Mouse (Mus musculus) CH12.LX (cell line): Measurements from ENCODE around the gene Akr1cl. TPM values are rescaled to one million over a fixed set of nuclear protein-coding genes. Genes with fewer than 3 reads are reported as not detected.

Source experiments
- DNase-seq: peaks from one replicate; pipeline ENCODE4 v3.0.0-alpha.2; 2013; ENCODE audit errors: extremely low read depth
- H3K27ac ChIP-seq: 2 replicates; pipeline ENCODE4 v1.5.1; 2012; ENCODE audit warnings: low read depth, mild to moderate bottlenecking, control low read depth, moderate library complexity; ENCODE audit not compliant: insufficient read depth
- H3K27me3 ChIP-seq: replicated peaks from 2 replicates; pipeline ENCODE3; 2012; ENCODE audit warnings: inconsistent platforms
- H3K36me3 ChIP-seq, 2 experiments: replicated peaks in 1 of 2; 2 replicates each; pipeline versions ENCODE3 to v1.6.1; 2012; ENCODE audit warnings: inconsistent platforms in 1 of 2, low read length in 1 of 2, mild to moderate bottlenecking in 1 of 2, mixed read lengths in 1 of 2, moderate library complexity in 1 of 2; ENCODE audit not compliant: control insufficient read depth in 1 of 2, insufficient read depth in 1 of 2
- H3K4me1 ChIP-seq, 2 experiments: 2 replicates each; pipeline ENCODE4 v1.6.1; 2012; ENCODE audit warnings: inconsistent platforms in 1 of 2, moderate library complexity in 1 of 2; ENCODE audit not compliant: insufficient read depth in 2 of 2, control insufficient read depth in 1 of 2
- H3K4me2 ChIP-seq: 2 replicates; pipeline ENCODE4 v1.6.1; 2012; ENCODE audit warnings: low read depth, mild to moderate bottlenecking, control low read depth; ENCODE audit not compliant: poor library complexity, insufficient read depth, severe bottlenecking
- H3K4me3 ChIP-seq, 3 experiments: fragments of 150-350 bp in 1 of 3; sonication (generic) in 1 of 3; replicated peaks in 1 of 3; 2 replicates each; pipeline versions ENCODE3 to v1.5.1; 2011 to 2012; ENCODE audit warnings: low read depth in 2 of 3, low read length in 2 of 3, mild to moderate bottlenecking in 2 of 3, moderate library complexity in 2 of 3, control low read depth in 1 of 3, improper control_type of control experiment in 1 of 3, inconsistent platforms in 1 of 3, mixed read lengths in 1 of 3; ENCODE audit not compliant: poor library complexity in 1 of 3
- H3K79me2 ChIP-seq: replicated peaks from 2 replicates; pipeline ENCODE4 v1.6.1; 2012; ENCODE audit warnings: mild to moderate bottlenecking, moderate library complexity; ENCODE audit not compliant: control insufficient read depth, poor library complexity, insufficient read depth, severe bottlenecking; ENCODE audit errors: extremely low read depth
- H3K9ac ChIP-seq: 2 replicates; pipeline ENCODE4 v1.6.1; 2012; ENCODE audit warnings: low read depth, mild to moderate bottlenecking, control low read depth, moderate library complexity; ENCODE audit not compliant: insufficient read depth
- H3K9me3 ChIP-seq: replicated peaks from 2 replicates; pipeline ENCODE3; 2012; ENCODE audit warnings: low read length, inconsistent platforms, mixed read lengths
- CHD1 ChIP-seq: IDR thresholded peaks from 2 replicates; pipeline ENCODE4 v1.6.1; 2012; ENCODE audit warnings: low read depth, low read length, improper control_type of control experiment, inconsistent platforms
- CHD2 ChIP-seq: IDR thresholded peaks from 2 replicates; pipeline ENCODE4 v1.6.1; 2011; ENCODE audit warnings: low read length, improper control_type of control experiment
- CTCF ChIP-seq, 2 experiments: IDR thresholded peaks in 1 of 2; conservative IDR thresholded peaks in 1 of 2; 2 replicates each; pipeline ENCODE4 v1.5.1; 2011 to 2012; ENCODE audit warnings: low read depth in 2 of 2, low read length in 2 of 2, improper control_type of control experiment in 1 of 2, inconsistent platforms in 1 of 2, mild to moderate bottlenecking in 1 of 2, moderate library complexity in 1 of 2
- ELF1 ChIP-seq: IDR thresholded peaks from 2 replicates; pipeline ENCODE4 v1.6.1; 2014; ENCODE audit warnings: low read depth, mild to moderate bottlenecking, inconsistent platforms, low read length, improper control_type of control experiment
- ETS1 ChIP-seq: conservative IDR thresholded peaks from 2 replicates; pipeline ENCODE4 v1.6.1; 2012; ENCODE audit warnings: low read depth, mild to moderate bottlenecking, inconsistent platforms, low read length, improper control_type of control experiment, moderate library complexity
- GABPA ChIP-seq: IDR thresholded peaks from 2 replicates; pipeline ENCODE4 v1.6.1; 2012; ENCODE audit warnings: low read depth, low read length, improper control_type of control experiment, inconsistent platforms; ENCODE audit not compliant: insufficient replicate concordance
- HCFC1 ChIP-seq: IDR thresholded peaks from 2 replicates; pipeline ENCODE4 v1.6.1; 2012; ENCODE audit warnings: low read depth, mild to moderate bottlenecking, inconsistent platforms, low read length, improper control_type of control experiment
- KAT2A ChIP-seq: IDR thresholded peaks from 2 replicates; pipeline ENCODE4 v1.6.1; 2012; ENCODE audit warnings: low read length, improper control_type of control experiment, inconsistent platforms; ENCODE audit not compliant: insufficient replicate concordance
- MAFK ChIP-seq: IDR thresholded peaks from 2 replicates; pipeline ENCODE4 v1.6.1; 2011; ENCODE audit warnings: low read length, improper control_type of control experiment; ENCODE audit not compliant: insufficient replicate concordance
- MAX ChIP-seq: IDR thresholded peaks from 2 replicates; pipeline ENCODE4 v1.6.1; 2011; ENCODE audit warnings: low read length, improper control_type of control experiment
- MXI1 ChIP-seq: IDR thresholded peaks from 2 replicates; pipeline ENCODE4 v1.6.1; 2011; ENCODE audit warnings: mild to moderate bottlenecking, low read depth, low read length, improper control_type of control experiment
- NELFE ChIP-seq: IDR thresholded peaks from 2 replicates; pipeline ENCODE4 v1.6.1; 2011; ENCODE audit warnings: low read depth, low read length, improper control_type of control experiment
- PAX5 ChIP-seq: IDR thresholded peaks from 2 replicates; pipeline ENCODE4 v1.6.1; 2012; ENCODE audit warnings: low read length, inconsistent platforms, mixed read lengths
- RAD21 ChIP-seq: IDR thresholded peaks from 2 replicates; pipeline ENCODE4 v1.6.1; 2011; ENCODE audit warnings: low read depth, mild to moderate bottlenecking, low read length, improper control_type of control experiment, moderate library complexity
- SMC3 ChIP-seq: IDR thresholded peaks from 2 replicates; pipeline ENCODE4 v1.6.1; 2011; ENCODE audit warnings: low read depth, low read length, improper control_type of control experiment
- TBP ChIP-seq: conservative IDR thresholded peaks from 2 replicates; pipeline ENCODE4 v1.6.1; 2011; ENCODE audit warnings: low read depth, low read length, improper control_type of control experiment
- TCF12 ChIP-seq: IDR thresholded peaks from 2 replicates; pipeline ENCODE4 v1.6.1; 2014; ENCODE audit warnings: low read depth, mild to moderate bottlenecking, inconsistent platforms, low read length, improper control_type of control experiment
- ZNF384 ChIP-seq: IDR thresholded peaks from 2 replicates; pipeline ENCODE4 v1.6.1; 2012; ENCODE audit warnings: low read depth, low read length, improper control_type of control experiment, inconsistent platforms
- dilution Hi-C: fragments of 300-500 bp; cut with MboI; formaldehyde crosslinking; loops from 2 replicates; pipeline ENCODE4 v1.14.3; 2020; ENCODE audit warnings: low sequenced_read_pairs; ENCODE audit not compliant: extremely low pct_unique_long_range_greater_than_20kb, extremely low pct_ligation_motif_present
- in situ Hi-C: fragments of 300-500 bp; cut with MboI; formaldehyde crosslinking; loops from 3 replicates; pipeline ENCODE4 v1.14.3; 2019; ENCODE audit warnings: low sequenced_read_pairs, low pct_ligation_motif_present, low pct_unique_long_range_greater_than_20kb, mixed read lengths
- polyA plus RNA-seq: library from polyadenylated mRNA; unstranded; fragments of >175 nt; gene quantifications from 2 replicates; pipeline ENCODE4 v1.2.1, GENCODE M21; 2012; ENCODE audit warnings: low read depth; ENCODE audit not compliant: insufficient read length
- total RNA-seq, 2 experiments: library from RNA; depleted of rRNA; stranded (reverse); fragments of 300-350 nt in 1 of 2; fragments of >200 nt in 1 of 2; gene quantifications; 2 replicates each; pipeline ENCODE4 v1.2.3; 2012 to 2014

Gene Akr1cl
- total and polyA plus RNA-seq, 3 experiments = not detected

DNA sequence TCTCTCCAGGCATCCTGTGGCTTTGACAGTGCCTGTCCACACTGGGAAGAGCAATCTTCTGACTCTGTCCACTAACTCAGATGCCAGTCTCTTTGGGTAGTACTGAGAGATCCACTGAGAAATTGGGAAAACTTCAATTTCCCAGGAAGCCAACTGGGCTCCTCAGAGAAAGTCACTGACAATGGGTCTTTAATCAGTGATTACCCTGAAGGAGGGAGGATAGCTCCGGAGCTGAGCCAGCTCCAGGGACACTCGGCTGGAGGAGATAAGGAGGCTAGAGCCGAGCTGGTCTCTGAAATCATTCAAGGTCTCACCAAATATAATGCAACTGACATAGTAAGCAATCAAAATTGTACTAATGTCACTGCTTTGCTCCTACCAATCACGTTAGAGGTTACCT is 28.0 kb downstream of the Akr1cl start:
- Histone ChIP-seq H3K4me3 (no peak overlapping the region), H3K4me2 (no peak overlapping the region), H3K36me3 (no peaks in the 10 kb centered on the region), H3K4me1 (0 out of 4 replicates have a peak, but pooled peaks cover 0 to 2% of the 10 kb centered on the region in 2 experiments), H3K9me3 (no peaks in the 10 kb centered on the region), H3K27me3 (no peaks in the 10 kb centered on the region), H3K9ac (no peak overlapping the region), H3K79me2 (no peaks in the 10 kb centered on the region), H3K27ac (no peak overlapping the region)
- in situ Hi-C loops = loop anchor here (25.0 kb wide), 1 partner anchor 1342 kb away; no protein-coding TSS in a partner anchor
- DNase-seq = no peak
- dilution Hi-C loops = no loop called here
- no peak for TF ChIP-seq ZNF384
- no peak for TF ChIP-seq CHD2
- no peak for TF ChIP-seq GABPA
- TF ChIP-seq MAX = no peak
- TF ChIP-seq ETS1 = no peak
- no peak for TF ChIP-seq TBP
- TF ChIP-seq HCFC1 = no peak
- TF ChIP-seq MXI1 = no peak
- TF ChIP-seq CHD1 = no peak
- TF ChIP-seq MAFK = no peak
- TF ChIP-seq PAX5 = no peak
- no peak for TF ChIP-seq CTCF (conservative IDR thresholded peaks at IDR 0.05 in 1 of 2, IDR thresholded peaks at IDR 0.05 in 1 of 2; ENCODE audit: low read depth in 2 of 2, low read length in 2 of 2)
- no peak for TF ChIP-seq ELF1
- no peak for TF ChIP-seq KAT2A
- TF ChIP-seq NELFE = no peak
- no peak for TF ChIP-seq TCF12
- no peak for TF ChIP-seq RAD21

DNA sequence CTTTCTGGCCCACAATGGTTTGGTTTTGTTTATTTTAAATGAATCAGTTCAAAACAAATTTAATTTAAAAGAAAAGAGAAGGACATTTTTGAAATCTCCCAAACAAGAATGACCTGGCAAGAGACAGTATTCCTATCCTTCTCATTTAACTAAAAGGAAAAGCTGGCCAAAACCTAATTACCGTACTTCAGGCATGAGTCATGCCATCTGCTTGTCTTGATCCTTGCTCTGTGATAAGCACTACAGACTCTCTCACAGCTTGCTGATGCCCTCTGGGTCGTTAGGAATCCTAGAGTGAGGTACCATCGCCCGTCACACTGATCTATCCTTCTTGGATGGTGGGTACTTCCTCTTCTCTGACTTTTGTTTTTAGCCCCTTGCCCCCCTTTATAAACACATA is 39.4 kb downstream of the Akr1cl start:
- no peaks in the 10 kb centered on the region for H3K4me1 ChIP-seq
- in situ Hi-C loops = no loop called here
- no peaks in the 10 kb centered on the region for H3K9me3 ChIP-seq
- DNase-seq = no peak
- H3K9ac ChIP-seq = no peak overlapping the region
- H3K4me3 ChIP-seq = no peak overlapping the region
- dilution Hi-C loops = no loop called here
- no peak overlapping the region for H3K27ac ChIP-seq
- no peaks in the 10 kb centered on the region for H3K36me3 ChIP-seq
- no peaks in the 10 kb centered on the region for H3K79me2 ChIP-seq
- no peaks in the 10 kb centered on the region for H3K27me3 ChIP-seq
- TF ChIP-seq ETS1 (no peak), TBP (no peak), SMC3 (no peak)
- H3K4me2 ChIP-seq = no peak overlapping the region
